Comparison of ENCODE assay signal across 28 mouse cellular contexts in the genomic region with DNA sequence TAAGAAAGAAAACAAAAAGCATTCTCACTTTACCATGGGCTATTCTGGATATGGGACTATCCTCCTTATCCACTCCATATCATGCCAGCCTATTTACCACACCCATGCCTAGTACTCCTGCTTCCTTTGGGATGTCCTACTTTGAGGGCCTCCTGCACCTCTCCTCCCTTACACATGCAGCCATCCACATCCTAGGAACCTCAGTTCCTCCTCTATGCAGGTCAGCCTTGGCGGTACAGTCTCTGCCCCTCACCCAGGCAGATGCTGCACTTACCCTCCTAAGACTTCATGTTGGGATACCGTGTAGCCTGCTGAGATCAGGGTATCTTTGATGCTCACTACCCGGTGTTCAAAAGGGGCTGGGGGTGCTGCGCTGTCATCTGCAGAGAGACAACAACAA.
"Had no signal": no experiment of that assay in that cellular context is flagged by ENCODE, and none has a peak within 500 bp of the region (broad histone marks: within the 10 kb centered on the region; RNA-seq: fewer than 3 reads in every experiment).

No protein-coding gene starts in this region.

- H3K27ac ChIP-seq: embryonic facial prominence, embryonic 10.5 days; embryonic facial prominence, embryonic 12.5 days; embryonic facial prominence, embryonic 13.5 days; embryonic facial prominence, embryonic 15.5 days; forebrain, embryonic 10.5 days; forebrain, embryonic 12.5 days; forebrain, embryonic 13.5 days; forebrain, embryonic 15.5 days; gastrocnemius, adult 2 months; heart, adult 2 months had no signal

- ATAC-seq: forebrain, embryonic 13.5 days; forebrain, embryonic 14.5 days; forebrain, embryonic 15.5 days; forebrain, embryonic 16.5 days; forebrain, postnatal 0 days had no signal

- H3K36me3 ChIP-seq: embryonic facial prominence, embryonic 10.5 days; embryonic facial prominence, embryonic 12.5 days; embryonic facial prominence, embryonic 13.5 days; embryonic facial prominence, embryonic 15.5 days; forebrain, embryonic 10.5 days; forebrain, embryonic 12.5 days; forebrain, embryonic 15.5 days had no signal

- H3K4me3 ChIP-seq: embryonic facial prominence, embryonic 10.5 days; embryonic facial prominence, embryonic 12.5 days; embryonic facial prominence, embryonic 13.5 days; embryonic facial prominence, embryonic 15.5 days; erythroblast, embryonic 14.5 days; forebrain, embryonic 10.5 days; forebrain, embryonic 12.5 days; forebrain, embryonic 13.5 days; forebrain, embryonic 15.5 days; gastrocnemius, adult 2 months; heart, adult 2 months; heart, embryonic 12.5 days had no signal

- H3K4me1 ChIP-seq: embryonic facial prominence, embryonic 10.5 days; embryonic facial prominence, embryonic 12.5 days; embryonic facial prominence, embryonic 13.5 days; embryonic facial prominence, embryonic 15.5 days; forebrain, embryonic 10.5 days; forebrain, embryonic 12.5 days; forebrain, embryonic 13.5 days; forebrain, embryonic 15.5 days; heart, embryonic 12.5 days had no signal

- DNase-seq: cerebellum, adult 2 months; cerebellum, adult 8-10 months; cerebellum, adult 9-10 months; cerebellum, adult 9-11 months; cerebellum, postnatal 10 days; cerebellum, postnatal 14 days; cerebellum, postnatal 25 days; cerebellum, postnatal 36 days; embryo, embryonic 11 days; forebrain, postnatal 0 days; gastrocnemius, adult 2 months; gastrocnemius, postnatal 10 days; gastrocnemius, postnatal 14 days; gastrocnemius, postnatal 36 days; heart, adult 18-20 months; heart, adult 2 months had no signal

- H3K27me3 ChIP-seq: embryonic facial prominence, embryonic 12.5 days; embryonic facial prominence, embryonic 13.5 days; embryonic facial prominence, embryonic 15.5 days; forebrain, embryonic 12.5 days; forebrain, embryonic 13.5 days; forebrain, embryonic 15.5 days; heart, embryonic 12.5 days had no signal

- H3K9me3 ChIP-seq: embryonic facial prominence, embryonic 10.5 days; embryonic facial prominence, embryonic 12.5 days; embryonic facial prominence, embryonic 15.5 days; forebrain, embryonic 10.5 days; forebrain, embryonic 12.5 days; forebrain, embryonic 13.5 days; forebrain, embryonic 15.5 days had no signal
